Mouse (Mus musculus) kidney, adult 9 months (tissue): ENCODE data around the gene Olfr1098.

Experiments used
- DNase-seq: peaks from one replicate; pipeline ENCODE4 v3.0.0; 2022

Olfr1098 gene

DNA sequence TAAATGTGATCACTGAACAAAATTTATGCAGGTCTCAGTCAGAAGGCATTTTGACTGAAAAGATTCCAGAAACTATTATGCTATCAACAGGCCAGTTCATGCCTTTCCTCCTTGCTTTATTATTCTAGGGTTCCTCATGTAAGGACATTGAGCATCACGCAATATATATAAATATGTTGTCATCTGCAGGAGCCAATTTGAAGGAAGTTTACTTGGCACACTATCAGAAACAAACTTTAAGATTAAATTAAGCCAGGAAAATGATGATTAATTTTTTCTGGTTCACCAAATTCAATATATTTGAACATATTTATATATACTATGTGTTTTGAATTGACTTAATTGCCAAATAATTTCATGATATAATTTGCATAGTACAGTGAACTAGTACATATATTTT lies at the start of gene Olfr1098:
Gene Olfr1098, minus strand, starts transcription at position 101 of the 400 bp plus-strand sequence.
- DNase-seq = no peak

GRCm38 (mm10) chr2:86960593-86960992 lies 36.2 kb upstream of the Olfr1098 start, which contains the start of gene Olfr1099:
TSS of gene Olfr1099 (minus strand) at chr2:86960693.
- no peak for DNase-seq

DNA sequence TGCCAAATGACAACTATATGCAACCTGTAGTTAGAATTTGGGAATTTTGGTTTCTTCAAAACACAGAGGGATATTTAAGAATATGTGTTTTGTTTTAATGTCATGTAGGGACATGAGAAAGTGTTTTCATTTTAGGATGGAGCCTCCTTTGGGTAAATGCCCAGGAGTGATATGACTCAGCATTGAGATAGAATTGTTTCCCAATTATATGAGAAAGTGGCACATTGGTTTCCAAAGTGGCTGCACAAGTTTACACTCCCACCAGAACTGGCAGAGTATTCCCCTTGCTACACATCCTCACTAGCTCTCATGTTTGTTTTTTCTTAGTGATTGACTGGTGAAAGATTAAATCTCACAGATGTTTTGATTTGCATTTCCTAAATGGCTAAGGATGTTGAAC lies 2.2 kb upstream of the Olfr1098 start:
- DNase-seq = no peak

DNA sequence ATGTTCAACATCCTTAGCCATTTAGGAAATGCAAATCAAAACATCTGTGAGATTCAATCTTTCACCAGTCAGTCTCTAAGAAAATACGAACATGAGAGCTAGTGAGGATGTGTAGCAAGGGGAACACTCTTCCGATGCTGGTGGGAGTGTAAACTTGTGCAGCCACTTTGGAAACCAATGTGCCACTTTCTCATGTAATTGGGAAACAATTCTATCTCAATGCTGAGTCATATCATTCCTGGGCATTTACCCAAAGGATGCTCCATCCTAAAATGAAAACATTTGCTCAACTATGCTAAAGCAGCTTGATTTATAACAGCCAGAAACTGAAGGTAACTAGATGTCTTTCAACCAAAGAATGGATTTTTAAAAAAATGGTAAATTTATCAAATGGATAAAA lies 18.7 kb downstream of the Olfr1098 start:
- DNase-seq = no peak

- DNase-seq = no peak
Observed at GRCm38 (mm10) chr2:86892116-86892515, 32.2 kb downstream of the Olfr1098 start, which contains the start of gene Olfr1097. TSS of gene Olfr1097 (minus strand) at chr2:86892216.

DNA sequence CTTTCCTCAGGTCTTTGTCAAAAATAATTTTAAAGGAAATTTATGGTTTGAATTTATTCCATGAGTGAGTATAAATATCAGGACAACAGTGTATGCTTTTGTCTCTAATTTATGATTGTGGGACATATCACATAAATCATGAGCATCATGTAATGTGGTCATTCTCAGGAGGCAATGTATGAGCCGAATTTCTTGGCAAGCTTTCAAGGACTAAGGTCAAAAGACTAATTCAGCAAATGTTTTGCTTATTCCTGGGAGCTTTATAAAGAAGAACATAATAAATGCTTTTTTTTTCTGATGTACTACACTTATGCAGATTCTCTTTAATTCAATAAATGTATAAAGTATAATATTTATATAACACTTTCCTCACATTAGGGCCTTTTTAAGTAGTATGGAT lies 49.6 kb downstream of the Olfr1098 start, which contains the start of gene Gm13723:
Gene Gm13723, minus strand, starts transcription at position 101 of the 400 bp plus-strand sequence.
- DNase-seq = no peak
